Mouse (Mus musculus) megakaryocyte, embryonic 14.5 days (primary cell): ENCODE results near the gene Mta3. TPM values are rescaled to one million over a fixed set of nuclear protein-coding genes. Genes with fewer than 3 reads are reported as not detected.

Experiments used
- H3K27me3 ChIP-seq: replicated peaks from 2 replicates; pipeline ENCODE3; 2012; ENCODE audit warnings: inconsistent platforms
- H3K36me3 ChIP-seq: replicated peaks from 2 replicates; pipeline ENCODE3; 2012; ENCODE audit warnings: low read length, inconsistent platforms, mixed read lengths
- H3K4me1 ChIP-seq: 2 replicates; pipeline ENCODE4 v1.6.1; 2012; ENCODE audit warnings: inconsistent platforms
- H3K4me3 ChIP-seq: replicated peaks from 2 replicates; pipeline ENCODE3; 2012; ENCODE audit warnings: moderate library complexity, mild to moderate bottlenecking, inconsistent platforms
- H3K9me3 ChIP-seq: 2 replicates; pipeline ENCODE4 v1.6.1; 2012; ENCODE audit warnings: inconsistent platforms
- FLI1 ChIP-seq: IDR thresholded peaks from 2 replicates; pipeline ENCODE4 v1.6.1; 2012; ENCODE audit warnings: low read length, inconsistent platforms, mixed read lengths
- GATA1 ChIP-seq: IDR thresholded peaks from 3 replicates; pipeline ENCODE4 v1.6.1; 2012; ENCODE audit warnings: mixed read lengths, low read length, inconsistent platforms, borderline replicate concordance
- polyA plus RNA-seq: library from polyadenylated mRNA; stranded (reverse); fragments of >175 nt; gene quantifications from 2 replicates; pipeline ENCODE4 v1.2.3, GENCODE M21; 2012; ENCODE audit warnings: low replicate concordance; ENCODE audit not compliant: insufficient read depth

The Mta3 gene
- polyA plus RNA-seq, 1 experiment = 216 TPM

- H3K36me3 ChIP-seq = peaks cover 94% of the 10 kb centered on the region
- H3K9me3 ChIP-seq = no peaks in the 10 kb centered on the region
- peaks cover 22% of the 10 kb centered on the region for H3K4me1 ChIP-seq
- no peak for TF ChIP-seq FLI1
- TF ChIP-seq GATA1 = no peak
- H3K4me3 ChIP-seq = no peak overlapping the region
- H3K27me3 ChIP-seq = no peaks in the 10 kb centered on the region
Measured at GRCm38 (mm10) chr17:83805078-83805477, 99.1 kb downstream of the Mta3 start.

DNA sequence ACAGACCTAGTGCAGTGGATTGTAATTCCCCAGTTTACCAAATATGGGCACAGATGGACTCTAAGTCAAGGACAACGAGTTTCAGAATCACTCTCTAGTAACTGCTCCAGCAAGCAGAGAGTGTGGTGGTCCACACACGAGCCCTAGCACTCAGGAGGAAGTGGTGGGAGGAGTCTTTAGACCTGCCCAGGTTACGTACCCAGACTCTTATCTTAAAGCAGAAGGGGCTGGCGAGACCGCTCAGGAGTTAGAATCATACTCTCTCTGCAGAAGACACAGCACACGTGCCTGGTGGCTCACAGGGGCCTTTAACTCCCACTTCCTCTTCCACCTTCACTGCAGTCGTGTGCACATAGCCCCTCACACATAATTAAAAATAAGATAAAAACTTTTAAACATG is 101.4 kb downstream of the Mta3 start:
- Histone ChIP-seq H3K36me3 (peaks cover 96% of the 10 kb centered on the region), H3K4me3 (no peak overlapping the region), H3K27me3 (no peaks in the 10 kb centered on the region), H3K9me3 (no peaks in the 10 kb centered on the region), H3K4me1 (peaks cover 27% of the 10 kb centered on the region)
- no peak for TF ChIP-seq GATA1
- TF ChIP-seq FLI1 = no peak

DNA sequence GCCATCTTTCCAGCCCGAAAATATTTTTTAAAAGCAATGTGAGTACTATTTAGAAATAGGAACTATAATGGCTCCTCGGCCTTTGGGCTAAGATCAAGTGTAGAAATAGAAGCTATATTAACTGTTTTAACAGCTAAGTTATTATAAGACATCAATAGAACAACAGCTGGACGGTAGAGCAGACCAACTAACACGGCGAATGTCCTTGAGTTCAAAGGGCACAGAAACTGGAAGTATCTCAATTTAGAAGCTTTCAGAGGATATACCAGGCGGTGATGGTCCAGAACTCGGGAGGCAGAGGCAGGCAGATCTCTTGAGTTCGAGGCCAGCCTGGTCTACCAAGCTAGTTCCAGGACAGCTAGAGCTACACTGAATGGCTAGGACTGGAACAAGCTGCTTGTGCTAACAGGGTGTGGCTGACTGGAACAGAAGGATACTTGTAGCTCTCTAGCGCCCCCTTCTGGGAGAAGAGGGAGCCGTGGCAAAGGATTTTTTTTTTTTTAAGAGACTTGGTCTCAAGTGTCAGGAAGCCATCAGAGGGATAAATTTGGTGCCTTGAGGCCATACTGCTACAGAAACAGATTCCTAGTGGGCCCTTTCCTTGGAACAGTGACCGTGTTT is 101.9 kb downstream of the Mta3 start:
- Histone ChIP-seq H3K36me3 (peaks cover 99% of the 10 kb centered on the region), H3K4me3 (no peak overlapping the region), H3K9me3 (no peaks in the 10 kb centered on the region), H3K27me3 (no peaks in the 10 kb centered on the region), H3K4me1 (peaks cover 28% of the 10 kb centered on the region)
- TF ChIP-seq GATA1 = no peak
- no peak for TF ChIP-seq FLI1

GRCm38 (mm10) chr17:83808476-83809098 is 102.6 kb downstream of the Mta3 start:
- Histone ChIP-seq H3K4me1 (peaks cover 32% of the 10 kb centered on the region), H3K4me3 (no peak overlapping the region)
- no peak for TF ChIP-seq GATA1
- no peak for TF ChIP-seq FLI1

GRCm38 (mm10) chr17:83809197-83809829 is 103.3 kb downstream of the Mta3 start:
- peaks cover 32% of the 10 kb centered on the region for H3K4me1 ChIP-seq
- H3K9me3 ChIP-seq = no peaks in the 10 kb centered on the region
- H3K27me3 ChIP-seq = no peaks in the 10 kb centered on the region
- no peak overlapping the region for H3K4me3 ChIP-seq
- peaks cover 99% of the 10 kb centered on the region for H3K36me3 ChIP-seq
- TF ChIP-seq GATA1 = no peak

More at GRCm38 (mm10) chr17:83808476-83809098, 102.6 kb downstream of the Mta3 start:
- H3K36me3 ChIP-seq = peaks cover 99% of the 10 kb centered on the region
- H3K27me3 ChIP-seq = no peaks in the 10 kb centered on the region
- H3K9me3 ChIP-seq = no peaks in the 10 kb centered on the region

DNA sequence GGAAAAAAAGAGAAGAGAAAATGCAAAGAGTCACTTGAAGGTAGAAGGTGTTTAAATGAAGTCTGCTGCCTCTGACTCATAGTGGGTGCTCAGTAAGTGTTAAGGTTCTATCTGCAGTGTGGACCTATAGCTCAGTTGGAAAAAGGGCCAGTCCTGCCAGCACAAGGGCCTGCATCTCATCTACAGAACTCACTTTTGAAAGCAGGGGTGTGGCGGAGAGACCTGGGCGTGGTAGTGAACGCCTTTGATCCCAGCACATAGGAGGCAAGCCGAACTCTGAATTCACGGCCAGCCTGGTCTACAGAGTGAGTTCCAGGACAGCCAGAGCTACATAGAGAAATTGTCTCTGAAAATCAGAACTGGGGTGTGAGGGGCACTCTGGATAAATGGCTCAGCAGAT is 104.3 kb downstream of the Mta3 start:
- TF ChIP-seq GATA1 (no peak), FLI1 (no peak)
- Histone ChIP-seq H3K27me3 (no peaks in the 10 kb centered on the region), H3K4me3 (no peak overlapping the region), H3K36me3 (peaks cover 98% of the 10 kb centered on the region), H3K9me3 (no peaks in the 10 kb centered on the region), H3K4me1 (peaks cover 32% of the 10 kb centered on the region)

DNA sequence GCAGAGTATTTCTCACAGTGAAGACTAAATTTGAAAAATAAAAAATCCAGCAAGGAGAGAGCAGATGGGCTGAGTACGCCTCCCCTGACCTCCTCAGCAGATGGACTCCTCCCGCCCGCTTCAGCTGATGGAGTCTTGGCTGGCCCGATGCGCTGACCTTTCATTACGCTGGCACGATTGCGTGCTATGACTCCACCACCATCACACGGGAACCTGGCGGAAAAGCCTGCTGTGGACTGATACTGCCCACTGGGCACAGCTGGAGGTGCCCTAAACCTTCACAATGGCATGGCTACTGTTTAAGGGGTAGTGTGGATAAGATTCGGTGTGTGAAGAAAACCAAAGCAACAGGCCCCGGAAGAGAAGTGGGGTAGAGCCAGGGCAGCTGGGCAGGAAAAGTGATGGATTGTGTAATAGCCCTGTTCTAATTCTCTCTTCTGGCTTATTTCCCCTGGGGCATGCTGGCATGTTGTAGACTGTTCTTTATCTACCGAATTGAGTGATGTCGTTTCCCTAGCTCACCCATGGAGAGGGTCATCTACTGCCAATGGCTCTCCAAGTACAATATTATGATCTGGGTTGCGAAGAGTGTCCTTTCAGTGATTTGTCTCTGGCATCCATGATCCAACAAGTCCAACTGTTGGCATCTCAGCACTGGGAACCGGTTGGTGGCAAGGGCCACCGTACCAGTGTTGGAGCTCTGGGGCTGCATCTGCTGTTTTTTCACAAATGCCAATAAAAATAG is 106.4 kb downstream of the Mta3 start:
- TF ChIP-seq FLI1 (no peak), GATA1 (no peak)
- H3K4me1 ChIP-seq = peaks cover 32% of the 10 kb centered on the region
- H3K9me3 ChIP-seq = no peaks in the 10 kb centered on the region
- no peaks in the 10 kb centered on the region for H3K27me3 ChIP-seq
- peaks cover 98% of the 10 kb centered on the region for H3K36me3 ChIP-seq
- no peak overlapping the region for H3K4me3 ChIP-seq

- Histone ChIP-seq H3K36me3 (peaks cover 98% of the 10 kb centered on the region), H3K4me1 (peaks cover 25% of the 10 kb centered on the region), H3K27me3 (no peaks in the 10 kb centered on the region), H3K9me3 (no peaks in the 10 kb centered on the region), H3K4me3 (no peak overlapping the region)
- TF ChIP-seq FLI1 = no peak
- TF ChIP-seq GATA1 = no peak
Measured at GRCm38 (mm10) chr17:83813050-83813449, 107.1 kb downstream of the Mta3 start.

DNA sequence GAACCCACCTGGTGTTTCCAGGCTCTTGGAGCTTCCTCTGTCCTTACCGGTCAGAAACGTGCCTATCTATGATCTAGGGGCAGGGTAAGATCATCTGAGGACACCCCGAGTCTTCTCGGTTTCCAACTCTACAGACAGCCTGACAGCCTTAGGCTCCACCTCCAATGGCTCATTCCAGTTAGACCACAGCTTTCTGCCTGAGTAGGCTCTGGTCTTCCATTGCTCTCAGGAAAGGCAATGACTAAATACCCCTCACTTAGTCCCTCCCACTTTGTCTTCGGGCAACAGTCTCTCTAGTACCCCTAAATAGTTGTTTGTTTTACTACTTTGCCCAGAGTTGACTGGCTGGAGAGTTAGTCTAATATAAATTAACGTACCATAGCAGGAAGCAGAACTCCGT is 111.0 kb downstream of the Mta3 start:
- no peaks in the 10 kb centered on the region for H3K27me3 ChIP-seq
- peaks cover 12% of the 10 kb centered on the region for H3K9me3 ChIP-seq

More for the DNA sequence above, 111.0 kb downstream of the Mta3 start:
- Histone ChIP-seq H3K4me3 (no peak overlapping the region), H3K36me3 (peaks cover 99% of the 10 kb centered on the region), H3K4me1 (peaks cover 29% of the 10 kb centered on the region)
- TF ChIP-seq FLI1 (no peak), GATA1 (no peak)
